Comparison of ENCODE assay signal across 30 mouse cellular contexts in the genomic region with DNA sequence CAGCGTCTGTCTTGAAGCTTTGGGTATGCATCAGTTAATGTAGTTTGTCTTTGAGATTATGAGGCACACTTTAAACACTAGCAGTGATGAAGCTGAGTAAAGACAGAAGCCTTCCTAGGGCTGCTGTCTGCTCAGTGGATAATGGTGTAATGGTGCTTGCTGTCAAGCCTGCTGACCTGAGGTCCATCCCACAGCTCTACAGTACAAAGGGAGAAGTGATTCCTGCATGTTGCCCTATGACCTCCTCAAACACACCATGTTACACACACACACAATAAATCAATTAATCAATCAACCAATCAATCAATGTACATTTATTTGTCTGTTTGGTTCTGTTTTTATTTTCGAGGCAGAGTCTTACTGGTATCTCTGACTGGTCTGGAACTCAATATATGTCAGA. TPM values are rescaled to one million over a fixed set of nuclear protein-coding genes. Genes with fewer than 3 reads are reported as not detected.
"Had no signal": no experiment of that assay in that cellular context is flagged by ENCODE, and none has a peak within 500 bp of the region (broad histone marks: within the 10 kb centered on the region; RNA-seq: fewer than 3 reads in every experiment).

No protein-coding gene starts in this region.

- H3K4me3 ChIP-seq: embryonic facial prominence, embryonic 10.5 days; embryonic facial prominence, embryonic 12.5 days; embryonic facial prominence, embryonic 13.5 days; embryonic facial prominence, embryonic 15.5 days; erythroblast, embryonic 14.5 days; forebrain, embryonic 10.5 days; forebrain, embryonic 12.5 days; forebrain, embryonic 13.5 days; forebrain, embryonic 15.5 days; gastrocnemius, adult 2 months; heart, adult 2 months had no signal

- H3K9ac ChIP-seq: embryonic facial prominence, embryonic 12.5 days; embryonic facial prominence, embryonic 13.5 days; embryonic facial prominence, embryonic 15.5 days; forebrain, embryonic 12.5 days; forebrain, embryonic 13.5 days; forebrain, embryonic 15.5 days; forebrain, postnatal 0 days had no signal

- ATAC-seq: forebrain, embryonic 13.5 days; forebrain, embryonic 14.5 days; forebrain, embryonic 15.5 days; forebrain, embryonic 16.5 days; forebrain, postnatal 0 days had no signal

- DNase-seq: cerebellum, adult 2 months; cerebellum, adult 8-10 months; cerebellum, adult 9-10 months; cerebellum, adult 9-11 months; cerebellum, postnatal 10 days; cerebellum, postnatal 14 days; cerebellum, postnatal 25 days; cerebellum, postnatal 36 days; embryo, embryonic 11 days; forebrain, postnatal 0 days; gastrocnemius, adult 2 months; gastrocnemius, postnatal 10 days; gastrocnemius, postnatal 14 days; gastrocnemius, postnatal 25 days; gastrocnemius, postnatal 36 days; heart, adult 11 months; heart, adult 18-20 months; heart, adult 2 months had no signal

- H3K4me2 ChIP-seq: embryonic facial prominence, embryonic 12.5 days; embryonic facial prominence, embryonic 13.5 days; embryonic facial prominence, embryonic 15.5 days; forebrain, embryonic 12.5 days; forebrain, embryonic 13.5 days; forebrain, embryonic 15.5 days had no signal

- H3K4me1 ChIP-seq: embryonic facial prominence, embryonic 10.5 days; embryonic facial prominence, embryonic 12.5 days; embryonic facial prominence, embryonic 13.5 days; embryonic facial prominence, embryonic 15.5 days; forebrain, embryonic 10.5 days; forebrain, embryonic 12.5 days; forebrain, embryonic 13.5 days; forebrain, embryonic 15.5 days had no signal

- H3K27ac ChIP-seq: embryonic facial prominence, embryonic 10.5 days; embryonic facial prominence, embryonic 12.5 days; embryonic facial prominence, embryonic 13.5 days; embryonic facial prominence, embryonic 15.5 days; forebrain, embryonic 10.5 days; forebrain, embryonic 12.5 days; forebrain, embryonic 13.5 days; forebrain, embryonic 15.5 days; gastrocnemius, adult 2 months; heart, adult 2 months had no signal

- H3K9me3 ChIP-seq: embryonic facial prominence, embryonic 10.5 days; embryonic facial prominence, embryonic 12.5 days; embryonic facial prominence, embryonic 13.5 days; embryonic facial prominence, embryonic 15.5 days; forebrain, embryonic 10.5 days; forebrain, embryonic 12.5 days; forebrain, embryonic 13.5 days; forebrain, embryonic 15.5 days had no signal

- H3K36me3 ChIP-seq: embryonic facial prominence, embryonic 10.5 days; embryonic facial prominence, embryonic 12.5 days; embryonic facial prominence, embryonic 13.5 days; embryonic facial prominence, embryonic 15.5 days; forebrain, embryonic 10.5 days; forebrain, embryonic 12.5 days; forebrain, embryonic 15.5 days had no signal

- H3K27me3 ChIP-seq: embryonic facial prominence, embryonic 12.5 days; embryonic facial prominence, embryonic 13.5 days; embryonic facial prominence, embryonic 15.5 days; forebrain, embryonic 12.5 days; forebrain, embryonic 13.5 days; forebrain, embryonic 15.5 days had no signal

RNA-seq across cellular contexts. Expression of a gene that starts 21.6 kb away (rescaled TPM):
- total RNA-seq: granulocyte monocyte progenitor cell, adult 5-6 weeks had no signal
- polyA plus RNA-seq: erythroblast, embryonic 14.5 days had no signal

RNA-seq across cellular contexts. Expression of a gene that starts 21.8 kb away (rescaled TPM):
- total RNA-seq: gastrocnemius, postnatal 36 days had no signal
- polyA plus RNA-seq: erythroblast, embryonic 14.5 days had no signal
